Mouse (Mus musculus): ENCODE measurements around the gene Fam3b. TPM values are rescaled to one million over a fixed set of nuclear protein-coding genes. Genes with fewer than 3 reads are reported as not detected.

Gene Fam3b
- polyA plus RNA-seq, 1 experiment, result not detected

DNA sequence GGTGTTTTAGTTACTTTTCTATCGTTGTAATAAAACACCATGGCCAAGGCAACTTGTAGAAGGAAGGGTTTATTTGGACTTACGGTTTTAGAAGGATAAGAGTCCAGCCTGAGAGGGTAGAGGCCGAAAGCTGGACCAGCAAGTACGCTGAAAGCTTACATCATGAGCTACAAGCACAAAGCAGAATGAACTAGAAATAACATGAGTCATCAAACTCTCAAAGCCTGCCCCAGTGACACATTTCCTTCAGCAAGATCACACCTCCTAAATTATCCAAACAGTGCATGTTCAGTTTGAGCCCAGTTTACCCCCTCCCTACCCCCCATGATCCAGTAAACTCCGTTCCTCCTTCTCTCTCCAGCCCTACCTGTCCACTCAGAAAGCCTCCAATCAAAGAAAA, 19.1 kb upstream of the Fam3b start:
- no peak for DNase-seq (ENCODE audit: low read depth in 1 of 2, low spot score in 2 of 2)
- H3K4me1 ChIP-seq (ENCODE audit: control insufficient read depth, insufficient read depth, insufficient read length), result peaks cover 17% of the 10 kb centered on the region
- WGBS, result 87% methylated on average over 5 of the region's 5 CpGs
- H3K27me3 ChIP-seq (ENCODE audit: control insufficient read depth, insufficient read depth, low read length), result no peaks in the 10 kb centered on the region
- H3K36me3 ChIP-seq (ENCODE audit: control insufficient read depth, insufficient read depth, low read length), result peaks cover 2% of the 10 kb centered on the region
- H3K27ac ChIP-seq (ENCODE audit: insufficient read depth, low read length), result no peak overlapping the region
- TF ChIP-seq POLR2A (IDR thresholded peaks at IDR 0.05; ENCODE audit: low read depth, low read length) (no peak), CTCF (IDR thresholded peaks at IDR 0.05; ENCODE audit: extremely low read depth, insufficient read depth, insufficient read length, insufficient replicate concordance) (no peak)
- H3K4me3 ChIP-seq (ENCODE audit: extremely low read depth, insufficient read depth, insufficient read length), result no peak overlapping the region

DNA sequence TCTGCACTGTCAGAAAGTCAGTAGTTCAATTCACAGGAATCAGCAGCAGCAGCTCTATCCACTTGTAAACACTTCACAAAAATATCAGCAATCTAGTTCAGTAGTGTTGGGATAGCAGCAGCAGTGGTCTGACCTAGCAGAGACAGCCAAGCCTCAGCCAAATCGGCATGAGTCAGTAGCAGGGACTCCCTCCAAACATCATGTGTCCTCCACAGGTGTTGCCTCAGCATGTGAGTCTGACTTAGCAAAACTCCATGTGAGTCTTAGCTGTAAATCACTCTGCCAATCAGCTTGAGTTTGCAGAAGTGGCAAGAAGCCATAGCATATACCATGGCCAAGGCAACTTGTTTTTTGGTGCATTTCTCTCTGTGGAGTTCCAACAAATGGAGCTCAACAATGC, 18.5 kb upstream of the Fam3b start:
- no peak overlapping the region for H3K27ac ChIP-seq (ENCODE audit: insufficient read depth, low read length)
- no peaks in the 10 kb centered on the region for H3K27me3 ChIP-seq (ENCODE audit: control insufficient read depth, insufficient read depth, low read length)
- WGBS, result 63% methylated on average over 1 of the region's 1 CpGs
- no peak for TF ChIP-seq CTCF (IDR thresholded peaks at IDR 0.05; ENCODE audit: extremely low read depth, insufficient read depth, insufficient read length, insufficient replicate concordance)
- no peak for TF ChIP-seq POLR2A (IDR thresholded peaks at IDR 0.05; ENCODE audit: low read depth, low read length)
- no peak for DNase-seq (ENCODE audit: low read depth in 1 of 2, low spot score in 2 of 2)
- peaks cover 17% of the 10 kb centered on the region for H3K4me1 ChIP-seq (ENCODE audit: control insufficient read depth, insufficient read depth, insufficient read length)
- no peak overlapping the region for H3K4me3 ChIP-seq (ENCODE audit: extremely low read depth, insufficient read depth, insufficient read length)
- no peaks in the 10 kb centered on the region for H3K36me3 ChIP-seq (ENCODE audit: control insufficient read depth, insufficient read depth, low read length)

DNA sequence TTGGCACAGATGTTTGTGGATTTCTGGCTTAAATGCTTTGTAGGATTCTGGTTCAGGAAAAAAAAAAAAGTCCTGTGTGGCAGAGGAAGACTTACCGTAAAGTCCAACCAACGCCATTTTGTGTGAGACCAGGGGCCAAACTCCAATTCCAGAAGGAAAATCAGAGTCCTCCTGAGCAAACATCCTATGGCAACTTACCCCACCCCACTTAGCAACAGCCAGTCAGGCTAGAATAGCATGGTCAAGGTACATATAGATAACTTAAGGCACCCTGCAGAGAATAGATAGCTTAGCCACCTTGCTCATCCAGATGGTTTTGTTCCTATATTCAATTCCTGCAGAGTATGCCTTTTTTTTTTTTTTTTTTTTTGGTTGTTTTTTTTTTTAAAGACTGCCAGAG, 14.6 kb upstream of the Fam3b start:
- no peak for DNase-seq (ENCODE audit: low read depth in 1 of 2, low spot score in 2 of 2)
- Histone ChIP-seq H3K4me3 (ENCODE audit: extremely low read depth, insufficient read depth, insufficient read length) (no peak overlapping the region), H3K27me3 (ENCODE audit: control insufficient read depth, insufficient read depth, low read length) (no peaks in the 10 kb centered on the region), H3K36me3 (ENCODE audit: control insufficient read depth, insufficient read depth, low read length) (no peaks in the 10 kb centered on the region), H3K27ac (ENCODE audit: insufficient read depth, low read length) (no peak overlapping the region), H3K4me1 (ENCODE audit: control insufficient read depth, insufficient read depth, insufficient read length) (peaks cover 1% of the 10 kb centered on the region)
- WGBS, result 97% methylated on average over 2 of the region's 2 CpGs
- TF ChIP-seq POLR2A (IDR thresholded peaks at IDR 0.05; ENCODE audit: low read depth, low read length), result no peak
- TF ChIP-seq CTCF (IDR thresholded peaks at IDR 0.05; ENCODE audit: extremely low read depth, insufficient read depth, insufficient read length, insufficient replicate concordance), result no peak

DNA sequence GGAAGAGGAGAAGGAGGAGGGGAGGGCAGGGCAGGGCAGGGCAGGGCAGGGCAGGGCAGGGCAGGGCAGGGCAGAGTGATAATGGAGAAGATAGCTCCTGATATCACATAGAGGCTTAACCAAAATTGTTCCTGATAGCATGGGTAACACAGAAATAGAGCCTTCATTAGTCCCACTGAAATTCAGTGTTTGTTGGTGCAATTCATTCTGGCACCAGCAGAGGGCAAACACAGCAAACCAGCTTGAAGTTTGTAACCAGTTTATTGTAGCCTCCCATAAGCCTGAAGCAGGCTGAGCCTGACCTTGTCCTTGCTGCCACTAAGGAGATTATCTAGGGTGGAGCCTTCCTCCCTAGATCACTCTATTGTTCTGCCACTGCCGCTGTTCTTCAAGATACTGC, 8.4 kb upstream of the Fam3b start:
- H3K36me3 ChIP-seq (ENCODE audit: control insufficient read depth, insufficient read depth, low read length), result no peaks in the 10 kb centered on the region
- no peak overlapping the region for H3K27ac ChIP-seq (ENCODE audit: insufficient read depth, low read length)
- H3K27me3 ChIP-seq (ENCODE audit: control insufficient read depth, insufficient read depth, low read length), result no peaks in the 10 kb centered on the region
- 25% methylated on average over 1 of the region's 1 CpGs for whole genome bisulfite sequencing
- TF ChIP-seq POLR2A (IDR thresholded peaks at IDR 0.05; ENCODE audit: low read depth, low read length), result no peak
- TF ChIP-seq CTCF (IDR thresholded peaks at IDR 0.05; ENCODE audit: extremely low read depth, insufficient read depth, insufficient read length, insufficient replicate concordance), result peak; percentile 24; the same call in 1 of the 2 replicates
- H3K4me1 ChIP-seq (ENCODE audit: control insufficient read depth, insufficient read depth, insufficient read length), result no peaks in the 10 kb centered on the region
- DNase-seq (ENCODE audit: low read depth in 1 of 2, low spot score in 2 of 2), result peak in 1 of 2 experiments; percentile 40
- no peak overlapping the region for H3K4me3 ChIP-seq (ENCODE audit: extremely low read depth, insufficient read depth, insufficient read length)

DNA sequence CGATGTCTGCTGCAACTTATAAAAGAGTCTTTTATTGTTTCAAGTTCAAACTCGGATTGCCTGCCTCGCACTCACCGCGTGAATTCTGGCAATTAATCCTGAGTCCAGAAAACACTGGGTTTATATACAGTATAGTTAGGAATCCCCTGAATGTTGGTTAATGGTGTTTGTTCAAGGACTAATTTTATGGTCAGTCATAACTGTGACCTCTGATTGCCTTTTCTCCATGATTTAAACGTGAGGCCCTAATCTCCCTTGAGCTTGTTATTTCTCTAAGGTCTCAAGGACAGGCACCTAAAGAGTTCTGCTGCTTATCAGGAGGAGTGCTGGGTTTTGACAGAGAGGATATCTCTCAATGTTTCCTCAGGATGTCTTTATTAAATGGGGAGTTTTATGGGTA, 7.4 kb upstream of the Fam3b start:
- Histone ChIP-seq H3K27ac (ENCODE audit: insufficient read depth, low read length) (no peak overlapping the region), H3K36me3 (ENCODE audit: control insufficient read depth, insufficient read depth, low read length) (no peaks in the 10 kb centered on the region), H3K27me3 (ENCODE audit: control insufficient read depth, insufficient read depth, low read length) (no peaks in the 10 kb centered on the region), H3K4me3 (ENCODE audit: extremely low read depth, insufficient read depth, insufficient read length) (no peak overlapping the region), H3K4me1 (ENCODE audit: control insufficient read depth, insufficient read depth, insufficient read length) (no peaks in the 10 kb centered on the region)
- no peak for DNase-seq (ENCODE audit: low read depth in 1 of 2, low spot score in 2 of 2)
- 91% methylated on average over 6 of the region's 6 CpGs for WGBS
- no peak for TF ChIP-seq POLR2A (IDR thresholded peaks at IDR 0.05; ENCODE audit: low read depth, low read length)
- TF ChIP-seq CTCF (IDR thresholded peaks at IDR 0.05; ENCODE audit: extremely low read depth, insufficient read depth, insufficient read length, insufficient replicate concordance), result no peak

DNA sequence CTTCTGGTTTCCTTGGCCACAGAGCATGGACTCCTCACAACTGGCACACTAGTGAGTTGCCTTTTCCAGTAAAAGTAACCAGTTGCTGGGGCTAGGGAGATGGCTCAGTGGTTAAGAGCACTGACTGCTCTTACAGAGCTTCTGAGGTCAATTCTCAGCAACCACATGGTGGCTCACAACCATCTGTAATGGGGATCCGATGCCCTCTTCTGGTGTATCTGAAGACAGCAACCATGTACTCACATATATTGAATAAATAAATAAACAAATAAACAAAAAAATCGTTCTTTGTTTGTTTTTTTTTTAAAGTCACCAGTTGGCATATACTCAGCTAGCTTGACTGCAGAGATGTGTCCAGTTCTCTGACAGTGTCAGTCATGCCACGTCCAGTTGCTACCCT, 1.7 kb upstream of the Fam3b start:
- Histone ChIP-seq H3K27ac (ENCODE audit: insufficient read depth, low read length) (no peak overlapping the region), H3K27me3 (ENCODE audit: control insufficient read depth, insufficient read depth, low read length) (no peaks in the 10 kb centered on the region), H3K4me1 (ENCODE audit: control insufficient read depth, insufficient read depth, insufficient read length) (no peaks in the 10 kb centered on the region), H3K4me3 (ENCODE audit: extremely low read depth, insufficient read depth, insufficient read length) (no peak overlapping the region), H3K36me3 (ENCODE audit: control insufficient read depth, insufficient read depth, low read length) (no peaks in the 10 kb centered on the region)
- TF ChIP-seq POLR2A (IDR thresholded peaks at IDR 0.05; ENCODE audit: low read depth, low read length), result no peak
- TF ChIP-seq CTCF (IDR thresholded peaks at IDR 0.05; ENCODE audit: extremely low read depth, insufficient read depth, insufficient read length, insufficient replicate concordance), result no peak
- no peak for DNase-seq (ENCODE audit: low read depth in 1 of 2, low spot score in 2 of 2)
- whole genome bisulfite sequencing, result 67% methylated on average over 3 of the region's 3 CpGs

DNA sequence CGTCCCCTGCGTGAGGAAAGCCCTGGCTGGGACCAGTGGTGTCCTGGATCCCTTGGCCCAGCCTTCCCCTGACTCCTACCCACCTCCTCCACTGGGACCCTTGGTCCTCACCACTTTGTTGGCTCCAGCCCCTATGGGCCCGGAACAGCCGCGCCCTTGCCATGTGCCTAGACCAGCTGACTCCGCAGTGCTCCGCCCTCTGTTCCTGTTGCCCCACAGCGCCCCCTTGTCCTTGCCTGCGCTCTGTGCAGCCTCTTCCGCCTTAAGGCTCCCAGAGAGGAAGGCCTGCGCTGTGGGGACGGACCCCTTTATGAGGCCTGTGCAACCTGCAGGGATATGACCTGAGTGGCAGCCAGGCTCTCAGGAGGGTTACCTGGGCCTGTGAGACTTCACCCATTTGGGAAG, 2.3 kb downstream of the Fam3b start:
- H3K27me3 ChIP-seq (ENCODE audit: control insufficient read depth, insufficient read depth, low read length), result no peaks in the 10 kb centered on the region
- H3K4me1 ChIP-seq (ENCODE audit: control insufficient read depth, insufficient read depth, insufficient read length), result no peaks in the 10 kb centered on the region
- WGBS, result 95% methylated on average over 12 of the region's 12 CpGs
- TF ChIP-seq POLR2A (IDR thresholded peaks at IDR 0.05; ENCODE audit: low read depth, low read length) (no peak), CTCF (IDR thresholded peaks at IDR 0.05; ENCODE audit: extremely low read depth, insufficient read depth, insufficient read length, insufficient replicate concordance) (no peak)
- no peak overlapping the region for H3K4me3 ChIP-seq (ENCODE audit: extremely low read depth, insufficient read depth, insufficient read length)
- H3K27ac ChIP-seq (ENCODE audit: insufficient read depth, low read length), result no peak overlapping the region
- no peaks in the 10 kb centered on the region for H3K36me3 ChIP-seq (ENCODE audit: control insufficient read depth, insufficient read depth, low read length)
- DNase-seq (ENCODE audit: low read depth in 1 of 2, low spot score in 2 of 2), result no peak
